Mouse (Mus musculus) thymus, adult 2 months (tissue): ENCODE data around the gene Gm5168.
"Not testable (repeated sequence)": the region's sequence is repeated elsewhere in the genome, so short reads cannot be mapped to it uniquely, and the experiment has no call there.

Experiments
- CTCF ChIP-seq: fragments of 200-500 bp; IDR thresholded peaks from 2 replicates; pipeline ENCODE4 v1.5.1; 2012; ENCODE audit warnings: mild to moderate bottlenecking, control low read depth, low read length, moderate library complexity, borderline replicate concordance; ENCODE audit not compliant: control insufficient read depth, poor library complexity, insufficient read depth; ENCODE audit errors: extremely low read depth
- POLR2A ChIP-seq: fragments of 200-500 bp; IDR thresholded peaks from 2 replicates; pipeline ENCODE4 v1.6.1; 2012; ENCODE audit warnings: mild to moderate bottlenecking, low read length, control low read depth, moderate library complexity; ENCODE audit not compliant: control insufficient read depth, poor library complexity, insufficient read depth; ENCODE audit errors: extremely low read depth

GRCm38 (mm10) chrX:26050941-26051340 is at the start of gene Gm5168:
- not testable (repeated sequence) for TF ChIP-seq CTCF, POLR2A
